Mouse (Mus musculus) spleen, postnatal 10 days (tissue): Measurements from ENCODE around the gene Gm9964.

Experiments used
- DNase-seq, 2 experiments: peaks; one replicate each; pipeline ENCODE4 v3.0.0; 2021 to 2022; ENCODE audit warnings: low spot score in 2 of 2

Gene Gm9964

GRCm38 (mm10) chr11:79253542-79254390 is 42.9 kb downstream of the Gm9964 start:
- peak; percentile 67 to 76 for DNase-seq

GRCm38 (mm10) chr11:79252881-79253541 is 43.7 kb downstream of the Gm9964 start:
- DNase-seq: no peak
